Mouse (Mus musculus) embryo, embryonic 10 days (tissue): ENCODE results near the gene Uba5.

Source experiments
- DNase-seq: peaks from one replicate; pipeline ENCODE4 v3.0.0-alpha.2; 2015; ENCODE audit warnings: low spot score

Gene Uba5

GRCm38 (mm10) chr9:104062430-104063243, at the start of gene Uba5:
Gene Uba5, minus strand, starts transcription at chr9:104063134.
- peak; percentile 82 for DNase-seq

GRCm38 (mm10) chr9:104109151-104109550, 46.2 kb upstream of the Uba5 start:
- no peak for DNase-seq

GRCm38 (mm10) chr9:104108571-104109143, 45.7 kb upstream of the Uba5 start:
- DNase-seq, result no peak

- DNase-seq, result no peak
These were observed 44.5 kb upstream of the Uba5 start for GRCm38 (mm10) chr9:104107482-104107881.

GRCm38 (mm10) chr9:104106930-104107329, 44.0 kb upstream of the Uba5 start:
- no peak for DNase-seq

- no peak for DNase-seq
These were observed 42.1 kb upstream of the Uba5 start for GRCm38 (mm10) chr9:104104986-104105385.

GRCm38 (mm10) chr9:104102901-104103300, 40.0 kb upstream of the Uba5 start:
- DNase-seq, result no peak

- no peak for DNase-seq
These were observed 39.4 kb upstream of the Uba5 start for GRCm38 (mm10) chr9:104102301-104102700.

- no peak for DNase-seq
These were observed 38.5 kb upstream of the Uba5 start for GRCm38 (mm10) chr9:104101458-104101857.

- no peak for DNase-seq
These were observed 37.9 kb upstream of the Uba5 start for GRCm38 (mm10) chr9:104100822-104101221.

- DNase-seq, result peak; percentile 3
These were observed 36.1 kb upstream of the Uba5 start for GRCm38 (mm10) chr9:104099060-104099459.

- no peak for DNase-seq
These were observed 35.3 kb upstream of the Uba5 start for GRCm38 (mm10) chr9:104098256-104098655.

- DNase-seq, result no peak
These were observed 30.0 kb upstream of the Uba5 start for GRCm38 (mm10) chr9:104092945-104093344.

- DNase-seq, result no peak
These were observed 25.6 kb upstream of the Uba5 start for GRCm38 (mm10) chr9:104088555-104088954.

GRCm38 (mm10) chr9:104085730-104086429, 22.9 kb upstream of the Uba5 start:
- no peak for DNase-seq

- no peak for DNase-seq
These were observed 17.1 kb upstream of the Uba5 start for GRCm38 (mm10) chr9:104080038-104080437.

GRCm38 (mm10) chr9:104079379-104079778, 16.4 kb upstream of the Uba5 start:
- DNase-seq, result peak; percentile 70

- DNase-seq, result no peak
These were observed 15.8 kb upstream of the Uba5 start for GRCm38 (mm10) chr9:104078780-104079179.

- peak; percentile 40 for DNase-seq
These were observed 12.9 kb upstream of the Uba5 start for GRCm38 (mm10) chr9:104075808-104076207.

GRCm38 (mm10) chr9:104070863-104071604, 8.1 kb upstream of the Uba5 start:
- DNase-seq, result no peak

- no peak for DNase-seq
These were observed 7.3 kb upstream of the Uba5 start for GRCm38 (mm10) chr9:104070241-104070640.

- DNase-seq, result no peak
These were observed 1.6 kb upstream of the Uba5 start for GRCm38 (mm10) chr9:104064571-104064970.
